Mouse (Mus musculus) G1E (cell line): ENCODE measurements around the gene Bex6. TPM values are rescaled to one million over a fixed set of nuclear protein-coding genes. Genes with fewer than 3 reads are reported as not detected.

Experiments
- ATAC-seq: 2 replicates; pipeline ENCODE4 v1.8.0; 2016; ENCODE audit warnings: mild to moderate bottlenecking; ENCODE audit not compliant: insufficient number of reproducible peaks, poor library complexity, low FRiP score, severe bottlenecking; ENCODE audit errors: extremely low read depth
- DNase-seq: peaks from one replicate; pipeline ENCODE4 v3.0.0; 2012; ENCODE audit warnings: low spot score
- H3K27me3 ChIP-seq: 2 replicates; pipeline ENCODE4 v1.6.1; 2012; ENCODE audit warnings: mild to moderate bottlenecking, low read length, inconsistent platforms; ENCODE audit not compliant: insufficient read depth
- H3K36me3 ChIP-seq: replicated peaks from 2 replicates; pipeline ENCODE3; 2012; ENCODE audit warnings: mild to moderate bottlenecking, inconsistent platforms
- H3K4me1 ChIP-seq: 2 replicates; pipeline ENCODE4 v1.6.1; 2012; ENCODE audit warnings: low read depth, low read length, inconsistent platforms, mixed read lengths; ENCODE audit not compliant: insufficient read depth
- H3K4me3 ChIP-seq: 2 replicates; pipeline ENCODE4 v1.5.1; 2012; ENCODE audit warnings: low read depth, mild to moderate bottlenecking, inconsistent platforms, low read length, moderate library complexity, mixed read lengths
- H3K9me3 ChIP-seq: replicated peaks from 2 replicates; pipeline ENCODE4 v1.6.1; 2012; ENCODE audit warnings: inconsistent platforms
- CTCF ChIP-seq: IDR thresholded peaks from 2 replicates; pipeline ENCODE4 v1.5.1; 2012; ENCODE audit warnings: low read depth, low read length, inconsistent platforms, mixed read lengths
- GATA1 ChIP-seq: IDR thresholded peaks from 2 replicates; pipeline ENCODE4 v1.6.1; 2012; ENCODE audit warnings: borderline replicate concordance, low read length, inconsistent platforms, mixed read lengths
- GATA2 ChIP-seq: IDR thresholded peaks from 2 replicates; pipeline ENCODE4 v1.6.1; 2012; ENCODE audit warnings: low read depth, low read length, inconsistent platforms, borderline replicate concordance
- POLR2AphosphoS5 ChIP-seq: IDR thresholded peaks from 2 replicates; pipeline ENCODE4 v1.6.1; 2012; ENCODE audit warnings: low read depth, low read length, inconsistent platforms; ENCODE audit not compliant: insufficient replicate concordance
- TAL1 ChIP-seq: conservative IDR thresholded peaks from 2 replicates; pipeline ENCODE4 v1.6.1; 2012; ENCODE audit warnings: low read depth, low read length, inconsistent platforms, mixed read lengths
- polyA plus RNA-seq: library from polyadenylated mRNA; stranded (reverse); fragments of >175 nt; gene quantifications from 2 replicates; pipeline ENCODE4 v1.2.3, GENCODE M21; 2012
- total RNA-seq, 2 experiments: library from RNA; stranded (forward) in 1 of 2; stranded (reverse) in 1 of 2; fragments of 200-1000 nt in 1 of 2; fragments of >200 nt in 1 of 2; fragmentation: Nextera tagmentation in 1 of 2; gene quantifications; 2 replicates each; pipeline ENCODE4 v1.2.3; 2014 to 2017

Gene Bex6
- total and polyA plus RNA-seq, 3 experiments, result not detected

GRCm38 (mm10) chr16:32189109-32189508 is 9.5 kb downstream of the Bex6 start:
- TF ChIP-seq GATA2 (no peak), CTCF (no peak), POLR2AphosphoS5 (no peak), TAL1 (no peak), GATA1 (no peak)

GRCm38 (mm10) chr16:32190011-32190441 is 10.4 kb downstream of the Bex6 start:
- Histone ChIP-seq H3K27me3 (peaks cover 14% of the 10 kb centered on the region), H3K36me3 (no peaks in the 10 kb centered on the region), H3K4me3 (no peak overlapping the region), H3K4me1 (peaks cover 16% of the 10 kb centered on the region), H3K9me3 (no peaks in the 10 kb centered on the region)
- ATAC-seq, result peak; percentile 34; the same call in 1 of the 2 replicates
- peak; percentile 23 for DNase-seq
- no peak for TF ChIP-seq CTCF
- no peak for TF ChIP-seq GATA2
- TF ChIP-seq TAL1, result no peak
- no peak for TF ChIP-seq POLR2AphosphoS5
- TF ChIP-seq GATA1, result no peak

More at GRCm38 (mm10) chr16:32189109-32189508, 9.5 kb downstream of the Bex6 start:
- no peaks in the 10 kb centered on the region for H3K36me3 ChIP-seq
- no peak overlapping the region for H3K4me3 ChIP-seq
- H3K9me3 ChIP-seq, result no peaks in the 10 kb centered on the region
- ATAC-seq (no peak), DNase-seq (peak; percentile 15)
- H3K27me3 ChIP-seq, result peaks cover 14% of the 10 kb centered on the region
- H3K4me1 ChIP-seq, result peaks cover 16% of the 10 kb centered on the region

- TF ChIP-seq TAL1 (no peak), GATA2 (no peak), POLR2AphosphoS5 (no peak), GATA1 (no peak), CTCF (no peak)
- H3K27me3 ChIP-seq, result no peaks in the 10 kb centered on the region
- DNase-seq, result no peak
- H3K36me3 ChIP-seq, result no peaks in the 10 kb centered on the region
- peaks cover 16% of the 10 kb centered on the region for H3K4me1 ChIP-seq
- ATAC-seq, result no peak
- H3K9me3 ChIP-seq, result no peaks in the 10 kb centered on the region
- no peak overlapping the region for H3K4me3 ChIP-seq
Measured at GRCm38 (mm10) chr16:32200256-32201003, 20.8 kb downstream of the Bex6 start.

- H3K4me1 ChIP-seq, result peaks cover 16% of the 10 kb centered on the region
- TF ChIP-seq CTCF, result no peak
- no peak for TF ChIP-seq GATA1
- no peak for TF ChIP-seq GATA2
- TF ChIP-seq TAL1, result no peak
- no peak for TF ChIP-seq POLR2AphosphoS5
- DNase-seq, result no peak
- no peaks in the 10 kb centered on the region for H3K9me3 ChIP-seq
- H3K4me3 ChIP-seq, result no peak overlapping the region
- no peak for ATAC-seq
- H3K27me3 ChIP-seq, result no peaks in the 10 kb centered on the region
- H3K36me3 ChIP-seq, result no peaks in the 10 kb centered on the region
Measured at GRCm38 (mm10) chr16:32201004-32201325, 21.3 kb downstream of the Bex6 start.

- peak; percentile 66 for ATAC-seq
- H3K4me3 ChIP-seq, result no peak overlapping the region
Measured at GRCm38 (mm10) chr16:32202681-32203080, 23.1 kb downstream of the Bex6 start.

GRCm38 (mm10) chr16:32204902-32205301 is 25.3 kb downstream of the Bex6 start:
- Histone ChIP-seq H3K9me3 (peaks cover 11% of the 10 kb centered on the region), H3K4me1 (peaks cover 16% of the 10 kb centered on the region), H3K4me3 (no peak overlapping the region), H3K36me3 (no peaks in the 10 kb centered on the region), H3K27me3 (no peaks in the 10 kb centered on the region; the same call in 1 of the 2 replicates)
- no peak for ATAC-seq
- TF ChIP-seq GATA2 (no peak), GATA1 (no peak), CTCF (no peak), TAL1 (no peak), POLR2AphosphoS5 (no peak)
- no peak for DNase-seq

More at GRCm38 (mm10) chr16:32202681-32203080, 23.1 kb downstream of the Bex6 start:
- Histone ChIP-seq H3K9me3 (no peaks in the 10 kb centered on the region), H3K27me3 (no peaks in the 10 kb centered on the region; the same call in 1 of the 2 replicates), H3K4me1 (peaks cover 16% of the 10 kb centered on the region), H3K36me3 (no peaks in the 10 kb centered on the region)
- DNase-seq, result peak; percentile 88
- no peak for TF ChIP-seq GATA1
- TF ChIP-seq GATA2, result no peak
- TF ChIP-seq TAL1, result no peak
- TF ChIP-seq CTCF, result peak; percentile 50; the same call in 1 of the 2 replicates
